Mouse (Mus musculus): ENCODE measurements around the gene Unk.

The Unk gene

DNA sequence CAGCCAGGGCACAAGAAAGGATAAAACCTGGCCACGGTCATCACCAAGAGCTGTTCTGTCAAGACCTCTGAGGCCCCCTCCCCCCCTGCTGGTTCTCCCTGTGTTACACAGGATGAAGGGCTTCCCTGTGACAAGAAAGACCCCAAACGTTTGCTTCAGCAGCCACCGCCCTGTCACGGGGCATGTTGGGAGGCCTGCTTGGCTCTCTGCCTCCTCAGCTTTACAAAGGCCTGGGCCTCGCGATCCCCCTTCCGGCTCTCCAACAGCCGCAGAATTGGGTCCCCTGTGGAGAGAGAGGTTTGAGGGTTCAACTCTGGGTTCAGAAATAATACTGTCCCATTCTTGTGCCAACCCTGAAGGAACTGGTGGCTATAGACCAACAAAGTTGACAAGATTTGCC, 32.4 kb downstream of the Unk start:
- no peak for DNase-seq (ENCODE audit: low read depth, low spot score)

DNA sequence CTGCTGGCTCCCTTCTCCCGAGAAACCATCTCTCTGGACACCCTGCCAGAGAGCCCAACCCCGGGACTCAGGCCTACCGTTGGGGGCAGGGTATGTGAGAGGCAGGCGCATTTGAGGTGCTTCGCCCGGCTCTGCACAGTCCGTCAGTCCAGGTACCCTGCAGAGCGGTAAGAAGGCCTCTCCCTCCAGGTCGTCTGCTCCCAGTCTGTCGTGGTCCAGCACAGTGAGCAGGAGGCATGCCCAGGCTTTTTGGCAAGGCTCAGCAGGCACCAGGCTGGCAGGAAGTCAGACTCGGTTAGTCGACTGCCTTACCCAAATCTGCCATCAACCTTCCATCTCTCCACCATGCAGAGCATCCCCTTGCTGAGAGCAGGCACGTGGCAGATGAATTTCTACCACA, 33.4 kb downstream of the Unk start:
- no peak for DNase-seq (ENCODE audit: low read depth, low spot score)

DNA sequence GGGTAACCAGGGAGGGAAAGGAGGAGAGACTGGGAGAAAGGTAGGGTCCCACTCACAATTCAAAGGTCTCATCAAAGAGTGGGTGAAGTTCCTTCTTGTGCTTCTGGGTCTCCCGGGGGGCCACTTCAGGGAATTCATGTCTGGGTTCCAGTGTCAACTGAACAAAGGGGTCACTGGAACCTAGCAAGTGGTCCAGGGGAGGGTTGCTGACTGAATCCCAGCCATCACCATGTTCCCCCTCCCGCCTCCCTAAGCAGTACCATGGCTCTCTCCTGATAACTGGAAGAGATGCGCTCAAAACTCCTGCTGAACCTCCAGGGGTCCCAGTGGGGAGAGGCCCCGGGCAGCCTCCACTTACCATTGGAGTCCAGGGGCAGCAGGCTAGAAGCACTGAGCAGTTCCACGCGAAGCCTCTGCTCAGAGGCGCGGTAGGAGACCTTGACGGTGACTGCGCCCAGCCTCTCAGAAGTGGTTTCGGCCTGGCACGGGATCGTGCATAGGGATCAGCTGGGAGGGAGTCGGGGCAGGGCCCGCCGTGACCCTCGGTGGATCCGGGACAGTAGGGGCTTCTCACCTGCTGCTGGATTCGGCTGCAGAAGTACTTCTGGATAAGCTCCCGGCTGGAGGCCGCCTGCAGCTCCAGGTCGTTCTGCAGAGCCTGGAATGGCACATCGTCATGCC, 34.2 kb downstream of the Unk start:
- DNase-seq (ENCODE audit: low read depth, low spot score) = no peak

- no peak for DNase-seq (ENCODE audit: low read depth, low spot score)
Measured at GRCm38 (mm10) chr11:116065345-116065744, 35.2 kb downstream of the Unk start.

DNA sequence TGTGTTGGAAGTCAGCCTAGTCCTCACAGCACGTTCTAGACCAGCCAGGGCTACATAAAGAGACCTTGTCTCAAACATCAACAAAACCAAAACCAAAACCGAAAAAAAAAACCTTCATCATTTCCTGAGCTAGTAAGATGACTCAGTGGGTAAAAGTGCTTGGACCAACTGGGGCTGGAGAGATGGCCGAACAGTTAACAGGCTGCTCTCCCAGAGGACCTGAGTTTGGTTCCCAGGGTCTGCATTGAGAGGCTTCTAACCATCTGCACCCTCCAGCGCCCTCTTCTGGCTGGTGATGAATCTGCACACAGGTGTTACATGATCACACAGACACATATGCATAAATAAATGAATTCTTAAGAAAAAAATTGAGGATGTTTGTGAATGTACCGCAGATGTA, 41.4 kb downstream of the Unk start:
- DNase-seq (ENCODE audit: low read depth, low spot score) = no peak

- DNase-seq (ENCODE audit: low read depth, low spot score) = no peak
Measured at GRCm38 (mm10) chr11:116072608-116073007, 42.5 kb downstream of the Unk start.

GRCm38 (mm10) chr11:116074436-116074991, 44.4 kb downstream of the Unk start:
- no peak for DNase-seq (ENCODE audit: low read depth, low spot score)

DNA sequence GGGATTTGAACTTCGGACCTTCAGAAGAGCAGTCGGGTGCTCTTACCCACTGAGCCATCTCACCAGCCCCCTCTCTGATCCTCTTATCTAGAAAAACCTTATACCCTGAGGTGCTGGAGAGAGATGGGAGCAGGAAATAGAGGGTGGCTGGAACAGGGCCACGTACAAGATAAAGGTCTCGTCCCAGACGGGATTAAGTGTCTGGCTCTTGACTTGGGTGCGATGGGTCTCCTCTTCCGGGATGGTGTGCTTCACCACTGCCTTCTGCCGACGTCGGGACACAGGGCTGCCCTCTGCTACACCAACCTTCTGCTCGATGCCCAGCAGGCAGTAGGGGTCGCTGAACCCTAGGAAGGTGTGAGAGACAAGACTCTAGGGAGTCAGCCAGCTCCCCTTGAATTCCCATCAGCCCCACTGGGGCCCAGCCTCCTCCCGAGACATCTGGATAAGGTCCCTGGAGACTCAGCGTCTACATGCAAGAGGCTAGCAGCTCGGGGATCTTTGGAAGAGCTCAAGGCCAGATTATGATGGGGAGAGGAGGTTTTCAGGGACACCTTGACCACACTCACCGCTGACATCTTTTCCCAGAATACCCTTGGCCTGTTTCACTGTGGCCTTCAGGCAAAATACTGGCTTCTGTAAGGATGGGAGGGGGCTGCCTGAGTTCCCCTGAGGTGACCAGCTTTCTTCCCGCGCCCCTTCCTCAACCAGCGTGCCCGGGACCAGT, 45.6 kb downstream of the Unk start:
- no peak for DNase-seq (ENCODE audit: low read depth, low spot score)

- no peak for DNase-seq (ENCODE audit: low read depth, low spot score)
Measured at GRCm38 (mm10) chr11:116076266-116076540, 46.1 kb downstream of the Unk start.

GRCm38 (mm10) chr11:116076836-116077235, 46.7 kb downstream of the Unk start:
- no peak for DNase-seq (ENCODE audit: low read depth, low spot score)

GRCm38 (mm10) chr11:116077446-116078204, 47.5 kb downstream of the Unk start, which contains the start of gene Unc13d:
Gene Unc13d, minus strand, starts transcription at chr11:116077961.
- no peak for DNase-seq (ENCODE audit: low read depth, low spot score)

DNA sequence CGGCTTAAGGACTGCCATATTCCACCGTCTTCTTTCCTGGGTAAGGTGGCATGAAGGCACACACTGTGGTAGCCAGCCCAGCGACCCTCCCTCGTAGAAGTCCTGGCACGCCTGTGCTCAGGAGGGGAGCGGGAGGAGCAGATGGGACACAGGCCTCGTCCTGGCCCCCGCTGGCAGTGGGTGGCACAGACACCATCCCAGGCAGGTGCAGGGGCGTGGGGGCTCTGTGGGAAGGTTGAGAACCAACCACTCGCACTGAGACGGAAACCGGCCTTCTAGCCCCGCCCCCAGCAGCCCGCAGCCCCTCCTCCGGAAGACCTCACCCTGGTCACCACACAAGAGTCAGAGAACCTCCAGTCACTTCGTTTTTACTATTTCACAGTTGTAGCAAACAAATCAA, 48.1 kb downstream of the Unk start:
- no peak for DNase-seq (ENCODE audit: low read depth, low spot score)

GRCm38 (mm10) chr11:116078676-116079320, 48.7 kb downstream of the Unk start:
- no peak for DNase-seq (ENCODE audit: low read depth, low spot score)

- DNase-seq (ENCODE audit: low read depth, low spot score) = no peak
Measured at GRCm38 (mm10) chr11:116079511-116079910, 49.4 kb downstream of the Unk start.

DNA sequence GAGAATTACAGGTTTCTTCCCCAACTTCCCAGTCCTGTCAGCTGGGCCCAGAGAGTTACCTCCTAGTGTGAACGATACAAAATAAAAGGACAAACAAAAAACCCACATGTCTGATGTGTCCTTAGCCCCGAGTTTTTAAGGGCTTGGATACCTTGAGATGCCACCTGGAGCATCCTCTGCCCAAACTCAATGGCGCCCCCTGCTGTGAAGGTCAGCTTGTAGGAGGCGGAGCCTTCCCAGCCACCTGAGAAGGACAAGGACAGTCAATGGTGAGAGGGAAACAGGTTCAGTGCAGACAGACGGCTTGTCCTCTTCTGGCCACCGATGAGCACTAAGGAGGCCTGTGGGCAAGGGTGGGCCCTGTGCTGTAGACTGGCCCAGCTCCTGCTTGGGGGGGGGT, 51.0 kb downstream of the Unk start:
- DNase-seq (ENCODE audit: low read depth, low spot score) = no peak

GRCm38 (mm10) chr11:116083096-116083672, 53.1 kb downstream of the Unk start:
- no peak for DNase-seq (ENCODE audit: low read depth, low spot score)

DNA sequence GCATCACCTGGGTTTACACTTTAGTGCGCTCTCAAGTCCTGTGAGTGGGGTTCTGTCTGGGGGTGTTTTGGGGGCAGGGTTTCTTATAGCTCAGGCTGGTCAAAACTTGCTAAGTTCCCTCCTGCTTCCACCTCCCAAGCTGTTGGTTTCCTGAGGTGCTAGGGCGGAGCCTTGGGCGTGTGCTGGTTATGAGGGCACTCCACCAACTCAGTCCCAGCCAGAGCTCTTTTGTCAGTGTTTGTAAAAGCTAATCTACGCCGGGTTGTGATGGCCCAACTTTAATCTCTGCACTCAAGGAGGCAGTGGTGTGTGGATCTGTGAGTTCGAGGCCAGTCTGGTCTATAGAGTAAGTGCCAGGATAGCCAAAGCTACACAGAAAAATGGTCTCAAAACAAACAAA, 54.0 kb downstream of the Unk start:
- DNase-seq (ENCODE audit: low read depth, low spot score) = no peak

DNA sequence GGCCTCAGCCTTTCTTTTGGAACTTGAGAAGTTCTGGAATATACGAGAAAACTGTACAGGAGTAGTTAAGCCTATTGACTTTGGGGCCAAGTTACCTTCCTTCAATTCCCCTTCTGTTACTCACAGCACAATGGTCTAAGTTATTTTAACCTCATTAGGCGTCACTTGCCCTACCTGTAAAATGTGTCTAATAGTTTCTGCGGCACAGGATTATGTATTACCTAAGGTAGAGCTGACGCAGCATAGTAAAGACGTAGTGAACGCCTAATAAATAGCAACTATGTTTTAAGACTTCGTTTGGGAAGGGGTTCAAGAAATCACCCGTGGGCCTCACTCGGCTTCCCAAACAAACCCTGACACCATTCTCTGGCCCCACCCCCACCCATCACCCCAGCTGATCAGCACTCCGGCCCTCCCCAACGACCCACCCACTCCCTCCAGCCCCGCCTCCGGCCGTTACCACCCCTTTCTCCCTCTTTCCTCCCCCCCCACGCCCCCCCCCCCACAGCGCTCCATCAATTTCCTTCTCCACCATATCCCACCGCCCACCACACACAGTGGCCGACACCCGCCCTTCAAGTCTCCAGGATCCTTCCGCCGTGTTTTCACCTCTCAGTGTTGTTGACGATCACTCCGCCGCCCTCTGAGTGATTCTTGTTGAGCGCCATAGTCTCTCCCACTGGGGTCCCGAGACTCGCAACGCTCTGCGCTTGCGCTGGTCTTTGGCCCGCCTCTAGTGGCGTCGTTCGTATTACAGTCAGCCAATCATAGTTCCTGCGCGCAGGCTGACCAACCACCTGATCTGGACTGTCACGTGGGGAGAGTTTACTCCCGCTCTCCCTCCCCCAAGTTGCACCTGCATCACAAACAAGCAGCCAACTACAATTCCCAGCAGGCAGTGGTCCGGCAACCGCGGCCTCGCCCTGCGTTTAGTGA, 56.4 kb downstream of the Unk start, which contains the start of gene Wbp2:
Gene Wbp2, minus strand, starts transcription at position 738 of the 936 bp plus-strand sequence.
- peak; percentile 99 for DNase-seq (ENCODE audit: low read depth, low spot score)

DNA sequence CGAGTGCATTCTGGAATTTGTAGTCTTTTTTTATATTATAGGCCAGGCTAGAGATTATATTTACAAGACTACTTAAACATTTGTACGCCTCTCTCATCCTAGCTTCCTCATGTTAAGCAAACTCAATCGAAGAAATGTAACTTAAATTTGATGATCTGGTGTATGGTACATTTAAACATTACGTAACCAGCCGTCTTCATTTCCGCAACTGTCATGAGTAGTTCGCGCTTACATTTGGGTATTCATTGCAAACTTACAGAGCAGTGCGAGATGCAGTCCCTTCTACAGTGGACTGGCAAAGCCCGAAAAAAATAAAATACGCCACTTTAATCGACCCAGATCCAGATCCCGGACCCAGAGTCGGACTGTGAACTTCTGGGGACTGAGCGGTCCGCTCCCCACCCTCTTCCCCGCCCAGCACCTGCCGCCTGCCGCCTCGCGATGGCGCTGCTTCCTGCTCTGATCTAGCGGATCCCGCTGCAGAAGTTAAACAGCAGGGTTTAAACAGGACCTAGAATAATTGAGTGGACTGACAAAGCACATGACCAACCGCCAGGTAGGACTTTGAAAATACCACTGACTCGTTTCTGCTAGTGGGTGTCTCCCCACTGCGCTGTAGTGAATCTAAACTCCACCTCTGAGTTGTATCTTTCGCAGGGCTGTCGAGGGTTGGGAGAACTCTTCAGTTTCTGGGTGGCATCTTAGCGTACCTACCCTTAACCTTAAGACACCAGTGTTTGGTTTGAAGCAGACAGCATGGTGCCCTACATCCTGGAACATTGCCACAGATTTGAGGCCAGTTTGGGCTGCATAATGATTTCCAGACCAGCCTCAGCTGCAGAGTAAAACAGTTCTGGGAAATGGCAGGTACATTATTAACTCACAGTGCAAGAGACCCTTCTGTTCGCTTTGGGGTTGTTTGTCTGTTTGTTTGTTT, 57.3 kb downstream of the Unk start:
- peak; percentile 86 for DNase-seq (ENCODE audit: low read depth, low spot score)
